Mouse (Mus musculus) CD4-positive helper T cell, adult 2 months (primary cell): Measurements from ENCODE around the gene Trim25.
A peak's percentile ranks its signal among the peaks of the same experiment; 100 is the strongest.
"Not testable (repeated sequence)": the region's sequence is repeated elsewhere in the genome, so short reads cannot be mapped to it uniquely, and the experiment has no call there.

Source experiments
- DNase-seq: peaks from one replicate; pipeline ENCODE4 v3.0.0-alpha.2; 2012; ENCODE audit warnings: low read depth, missing footprints, low spot score

Gene Trim25

DNA sequence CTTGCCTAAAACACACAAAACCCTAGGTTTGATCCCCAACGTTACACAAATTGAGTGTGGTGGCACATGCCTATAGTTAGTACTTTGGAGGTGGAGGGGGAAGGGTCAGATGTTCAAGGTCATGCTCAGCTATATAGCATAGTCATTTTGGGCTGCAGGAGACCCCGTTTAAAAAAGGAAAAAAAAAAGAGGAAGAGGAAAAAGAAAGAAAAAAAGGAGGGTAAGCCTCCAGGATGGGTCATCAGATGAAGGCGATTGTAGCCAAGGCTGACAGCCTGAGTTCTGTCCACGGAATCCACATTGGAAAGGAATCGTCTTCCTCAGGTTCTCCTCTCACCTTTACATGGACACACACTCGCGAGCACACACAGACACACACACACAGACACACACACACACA lies 4.7 kb upstream of the Trim25 start:
- no peak for DNase-seq

DNA sequence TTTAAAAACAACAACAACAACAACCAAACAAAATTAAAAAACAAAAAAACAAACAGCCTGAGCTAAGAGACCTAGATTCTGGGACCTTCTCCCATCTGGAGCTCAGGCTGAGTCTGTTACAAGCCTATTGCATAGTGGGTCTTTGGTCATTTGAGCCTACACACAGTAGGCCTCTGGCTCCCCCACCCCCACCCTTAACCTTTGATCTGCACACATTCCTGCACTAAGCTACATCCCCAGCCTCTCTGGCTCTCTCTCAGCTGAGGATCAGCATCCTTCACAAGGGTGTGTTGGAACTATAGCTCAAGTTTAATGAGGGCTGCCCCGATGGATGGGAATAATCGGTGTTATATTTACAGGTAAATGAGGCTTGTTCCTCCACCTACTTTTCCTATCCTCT lies 3.6 kb upstream of the Trim25 start:
- no peak for DNase-seq

DNA sequence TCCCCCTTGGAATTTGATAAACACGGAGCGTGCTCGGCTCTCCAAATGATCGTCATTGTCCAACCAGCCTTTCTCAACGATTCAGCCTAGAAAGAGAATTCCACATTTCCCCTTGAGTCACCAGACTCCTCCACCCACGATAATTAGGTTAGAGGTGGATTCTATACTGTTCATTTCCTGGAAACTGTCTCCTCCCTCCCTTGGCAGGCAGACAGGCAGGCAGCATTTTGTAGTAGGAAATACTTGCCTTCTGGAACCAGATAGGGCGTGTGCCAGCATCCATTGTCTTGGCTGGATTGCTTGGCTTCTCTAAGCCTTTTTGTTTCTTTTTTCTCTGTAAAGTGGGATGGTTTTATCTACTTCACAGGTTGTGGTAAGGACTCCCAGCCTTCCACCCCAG lies 2.7 kb upstream of the Trim25 start:
- DNase-seq, result no peak

DNA sequence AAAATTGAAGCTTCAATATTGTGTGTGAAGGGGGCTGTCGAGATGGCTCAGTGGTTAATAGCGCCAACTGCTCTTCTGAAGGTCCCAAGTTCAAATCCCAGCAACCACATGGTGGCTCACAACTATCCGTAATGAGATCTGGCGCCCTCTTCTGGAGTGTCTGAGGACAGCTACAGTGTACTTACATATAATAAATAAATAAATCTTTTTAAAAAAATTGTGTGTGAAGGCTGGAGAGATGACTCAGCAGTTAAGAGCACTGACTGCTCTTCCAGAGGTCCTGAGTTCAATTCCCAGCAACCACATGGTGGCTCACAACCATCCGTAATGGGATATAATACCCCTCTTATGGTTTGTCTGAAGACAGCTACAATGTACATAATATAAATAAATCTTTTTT lies 1.8 kb upstream of the Trim25 start:
- DNase-seq, result not testable (repeated sequence)

DNA sequence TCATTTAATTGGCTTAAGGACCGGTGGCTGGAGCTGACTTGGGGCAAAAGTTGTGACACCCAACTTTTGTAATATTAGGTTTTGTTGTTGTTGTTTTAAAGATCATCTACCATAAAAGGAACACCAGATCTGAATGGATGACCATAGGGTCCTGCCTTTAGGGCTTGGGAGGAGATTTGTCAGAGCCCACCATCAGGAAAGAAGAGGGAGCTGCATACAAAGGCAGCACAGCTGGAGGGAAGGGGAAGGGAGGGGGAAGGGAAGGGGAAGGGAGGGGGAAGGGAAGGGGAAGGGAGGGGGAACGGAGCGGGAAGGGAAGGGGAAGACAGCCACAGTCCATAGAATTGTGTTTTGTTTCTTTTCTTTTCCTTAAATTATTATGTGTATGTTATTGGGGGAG lies 770 bp upstream of the Trim25 start:
- DNase-seq, result no peak

DNA sequence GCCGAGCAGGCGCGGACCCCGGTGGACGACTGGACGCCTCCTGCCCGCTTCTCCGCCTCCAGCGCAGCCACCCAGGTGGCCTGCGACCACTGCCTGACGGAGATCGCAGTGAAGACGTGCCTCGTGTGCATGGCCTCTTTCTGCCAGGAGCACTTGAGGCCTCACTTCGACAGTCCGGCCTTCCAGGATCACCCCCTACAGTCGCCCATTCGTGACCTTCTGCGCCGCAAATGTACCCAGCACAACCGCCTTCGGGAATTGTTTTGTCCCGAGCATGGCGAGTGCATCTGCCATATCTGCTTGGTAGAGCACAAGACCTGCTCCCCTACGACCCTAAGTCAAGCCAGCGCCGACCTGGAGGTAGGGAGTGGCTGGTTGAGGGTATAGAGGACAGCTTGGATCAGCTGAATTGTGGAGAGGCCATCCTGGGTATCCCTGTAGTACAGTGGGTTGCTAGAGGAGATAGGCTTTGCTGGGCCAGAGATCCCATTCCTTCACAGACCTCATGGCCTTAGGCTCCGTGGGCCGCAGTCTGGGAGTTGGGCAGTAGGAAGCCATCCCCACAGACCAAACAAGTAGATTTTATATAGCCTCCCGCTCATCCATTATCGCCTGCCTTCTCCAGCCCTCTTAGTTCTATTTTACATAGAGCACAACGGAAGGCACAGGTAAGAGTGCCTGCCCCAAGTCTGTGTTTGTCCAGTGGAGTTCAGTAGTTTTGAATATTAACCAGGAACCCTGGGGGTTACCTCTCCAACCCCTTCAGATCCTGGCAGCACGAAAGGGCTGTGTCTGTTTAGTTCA lies 749 bp downstream of the Trim25 start:
- DNase-seq, result peak; percentile 18

DNA sequence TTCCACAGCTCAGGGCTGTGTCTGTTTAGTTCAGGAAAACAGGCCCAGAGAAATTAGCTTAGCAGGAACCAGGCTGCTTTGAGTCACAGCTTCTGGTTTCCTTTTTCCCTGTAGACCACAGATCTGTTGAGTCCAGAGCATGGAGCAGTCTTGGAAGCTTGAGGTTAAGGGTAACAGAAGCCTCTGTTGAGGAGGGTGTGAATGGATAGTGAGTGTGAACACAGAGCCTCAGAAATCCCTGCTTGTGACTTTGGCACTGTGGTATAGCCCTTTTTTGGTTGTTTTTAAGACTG lies 1.3 kb downstream of the Trim25 start:
- DNase-seq, result peak; percentile 22

DNA sequence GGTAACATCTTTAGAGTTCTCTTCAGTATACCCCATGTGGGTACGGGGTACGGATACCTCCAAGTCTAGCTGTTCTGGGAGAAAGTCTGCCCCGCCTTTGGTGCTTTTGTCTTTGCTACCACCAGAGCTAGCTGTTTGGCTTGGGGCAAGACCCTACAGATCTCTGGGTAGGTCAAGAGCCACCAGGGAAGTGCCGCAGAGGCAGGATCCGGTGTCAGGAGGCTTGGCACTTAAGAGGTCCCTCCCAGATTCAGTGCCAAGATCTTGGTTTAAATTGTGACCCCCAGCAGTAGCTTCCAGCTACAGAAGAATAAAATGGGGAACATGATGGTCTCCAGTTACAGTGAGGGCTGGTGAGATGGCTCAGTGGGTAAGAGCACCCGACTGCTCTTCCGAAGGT lies 2.4 kb downstream of the Trim25 start:
- DNase-seq, result no peak

DNA sequence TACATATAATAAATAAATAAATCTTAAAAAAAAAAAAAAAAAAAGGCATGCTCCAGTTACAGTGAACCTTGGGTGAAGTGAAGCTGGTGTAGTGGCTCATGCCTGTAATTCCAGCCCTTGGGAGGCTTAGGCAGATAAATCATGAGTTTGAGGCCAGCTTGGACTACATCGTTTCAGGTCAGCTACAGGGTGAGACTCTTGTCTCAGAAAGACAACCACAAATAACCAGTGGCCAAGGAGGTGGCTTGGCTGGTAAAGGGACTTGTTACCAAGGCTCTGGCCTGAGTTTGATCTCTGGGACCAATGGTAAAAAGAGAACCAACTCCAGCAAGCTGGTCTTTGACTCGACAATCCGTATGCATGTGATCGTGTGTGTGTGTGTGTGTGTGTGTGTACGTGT lies 2.9 kb downstream of the Trim25 start:
- no peak for DNase-seq

DNA sequence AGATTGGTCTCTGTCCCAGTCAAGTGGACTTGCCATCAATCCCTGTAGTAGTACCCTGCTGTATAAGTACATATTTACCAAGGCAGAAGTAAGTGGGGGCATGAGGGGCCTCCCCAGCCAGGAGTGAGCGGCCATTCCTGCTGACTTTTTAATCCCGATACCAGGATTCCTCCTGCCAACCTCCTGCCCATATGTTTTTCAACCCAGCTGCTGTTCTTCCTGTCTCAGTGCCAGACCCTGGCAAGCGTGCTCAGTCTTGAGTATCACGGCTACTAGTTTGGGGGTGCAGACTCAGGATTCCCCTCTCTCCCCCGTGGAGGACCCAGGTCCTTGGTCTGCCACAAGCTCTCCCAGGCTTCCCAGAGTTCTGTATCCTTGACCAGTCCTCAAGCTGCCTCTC lies 3.4 kb downstream of the Trim25 start:
- DNase-seq, result no peak

DNA sequence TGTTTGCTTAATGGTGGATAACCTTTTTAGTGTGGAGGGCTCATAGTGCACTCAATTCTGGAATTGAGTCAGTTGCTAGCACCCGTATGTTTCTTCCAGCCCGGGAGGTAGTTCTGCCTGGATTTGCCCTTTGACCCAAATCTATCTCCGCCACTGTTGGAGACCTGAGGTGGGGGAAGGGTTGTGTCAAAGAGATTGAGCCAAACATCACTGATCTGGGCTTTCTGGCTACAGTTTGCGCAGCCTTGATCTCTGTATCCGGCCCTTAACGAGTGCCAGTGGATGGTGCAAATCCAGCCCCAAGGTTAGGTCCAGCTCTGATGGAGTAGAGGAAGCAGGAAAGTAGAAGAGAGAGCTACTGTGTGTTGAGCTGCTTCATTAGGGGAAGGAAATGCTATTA lies 3.9 kb downstream of the Trim25 start:
- DNase-seq, result no peak

DNA sequence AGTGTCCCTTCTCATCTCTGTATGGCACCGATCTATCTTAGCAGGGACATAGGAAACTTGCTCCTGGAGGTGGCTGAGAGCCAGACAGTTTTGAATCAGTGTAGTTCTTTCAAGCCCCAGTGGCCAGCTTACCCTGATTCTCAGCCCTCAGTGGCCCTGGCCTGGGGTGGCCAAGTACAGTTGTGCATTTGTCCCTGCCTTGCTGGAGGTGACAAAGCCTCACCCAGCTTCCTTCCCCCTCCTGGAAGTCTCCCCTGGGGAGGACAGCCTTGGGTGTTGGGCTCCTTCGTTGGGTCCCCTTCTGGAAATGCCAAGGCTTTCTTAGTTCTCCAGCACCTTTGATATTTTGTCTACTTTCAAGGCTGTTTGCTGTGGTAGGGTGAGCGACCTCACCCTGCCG lies 4.5 kb downstream of the Trim25 start:
- DNase-seq, result no peak

DNA sequence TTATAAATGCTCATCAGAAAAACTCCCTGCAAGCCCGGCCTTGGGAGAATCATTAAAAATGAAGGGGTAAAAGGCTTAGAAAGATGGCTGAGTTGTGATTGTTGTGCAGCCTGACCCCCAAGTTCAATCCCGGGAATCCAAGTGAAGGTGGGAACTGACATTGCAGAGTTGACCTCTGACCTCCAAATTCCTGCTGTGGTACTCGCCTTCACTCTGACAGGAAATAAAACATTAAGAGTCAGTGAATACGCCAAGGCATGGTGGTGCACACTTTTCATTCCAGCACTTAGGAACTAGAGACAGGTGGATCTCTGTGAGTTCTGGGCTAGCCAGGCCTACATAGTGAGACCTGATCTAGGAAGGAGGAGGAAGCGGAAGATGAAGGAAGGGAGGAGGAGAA lies 6.3 kb downstream of the Trim25 start:
- no peak for DNase-seq

DNA sequence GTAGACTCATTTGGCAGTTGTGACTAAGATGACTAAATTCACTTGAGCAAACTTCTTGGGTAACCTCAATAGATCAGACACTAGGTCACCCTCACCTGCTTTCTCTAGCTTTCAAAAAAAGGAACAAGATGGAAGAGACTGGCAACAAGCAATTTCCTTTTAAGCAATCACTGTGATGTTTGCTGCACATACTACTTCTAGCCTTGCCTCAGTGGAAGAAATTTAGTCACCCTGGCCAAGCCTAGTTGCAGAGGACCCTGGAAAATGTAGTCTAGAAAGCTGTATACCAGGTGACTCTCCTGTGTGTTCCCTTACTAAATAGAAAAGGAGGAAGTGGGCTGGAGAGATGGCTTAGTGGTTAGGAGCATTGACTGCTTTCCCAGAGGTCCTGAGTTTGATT lies 7.2 kb downstream of the Trim25 start:
- DNase-seq, result no peak

DNA sequence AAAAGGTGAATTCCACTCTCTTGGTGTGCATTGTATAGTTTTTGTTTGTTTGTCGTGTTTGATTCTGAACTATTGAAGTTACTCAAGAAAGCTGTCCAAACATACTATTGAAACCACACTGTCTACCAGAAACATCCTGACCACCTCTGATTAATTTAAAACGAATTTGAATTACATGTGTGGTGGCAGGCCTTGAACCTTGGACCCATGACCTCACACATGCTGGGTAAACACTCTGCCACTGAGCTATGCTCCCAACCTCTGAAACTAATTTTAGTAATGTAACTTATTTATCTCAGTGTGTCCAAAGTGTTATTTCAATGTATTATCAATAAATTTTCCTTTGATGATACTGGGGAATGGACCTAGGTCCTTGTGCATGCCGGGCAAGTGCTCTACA lies 8.4 kb downstream of the Trim25 start:
- DNase-seq, result no peak

DNA sequence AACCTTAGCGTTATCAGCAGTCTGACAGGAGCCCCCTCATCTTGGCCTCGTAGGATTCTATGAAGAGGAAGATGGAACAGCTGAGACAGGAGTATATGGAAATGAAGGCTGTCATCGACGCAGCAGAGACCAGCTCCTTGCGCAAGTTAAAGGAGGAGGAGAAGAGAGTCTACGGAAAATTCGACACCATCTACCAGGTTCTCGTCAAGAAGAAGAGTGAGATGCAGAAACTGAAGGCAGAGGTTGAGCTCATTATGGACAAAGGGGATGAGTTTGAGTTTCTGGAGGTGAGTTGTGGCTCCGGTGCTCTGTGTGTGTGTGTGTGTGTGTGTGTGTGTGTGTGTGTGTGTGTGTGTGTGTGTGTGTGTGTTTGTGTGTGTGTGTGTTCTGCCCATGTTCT lies 9.9 kb downstream of the Trim25 start:
- no peak for DNase-seq

DNA sequence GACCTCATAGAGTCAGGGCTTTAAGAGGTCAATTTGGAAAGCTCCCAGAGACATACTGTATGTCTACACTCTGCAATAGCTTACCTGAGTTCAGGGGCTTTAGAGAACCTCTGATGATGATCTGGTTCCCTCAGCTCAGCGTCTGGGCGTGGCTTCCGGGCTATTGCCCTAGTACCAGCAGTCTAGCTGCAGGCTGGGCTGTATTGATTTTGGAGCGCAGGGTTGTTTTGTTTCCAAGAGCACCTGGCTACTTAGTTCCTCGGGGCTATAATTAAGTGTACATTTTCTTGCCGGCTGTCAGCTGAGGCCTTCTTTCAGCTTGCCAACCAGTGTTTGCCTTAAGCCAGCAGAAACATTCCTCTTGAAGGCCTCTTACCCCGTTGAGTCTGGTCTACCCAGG lies 10.3 kb downstream of the Trim25 start:
- no peak for DNase-seq

DNA sequence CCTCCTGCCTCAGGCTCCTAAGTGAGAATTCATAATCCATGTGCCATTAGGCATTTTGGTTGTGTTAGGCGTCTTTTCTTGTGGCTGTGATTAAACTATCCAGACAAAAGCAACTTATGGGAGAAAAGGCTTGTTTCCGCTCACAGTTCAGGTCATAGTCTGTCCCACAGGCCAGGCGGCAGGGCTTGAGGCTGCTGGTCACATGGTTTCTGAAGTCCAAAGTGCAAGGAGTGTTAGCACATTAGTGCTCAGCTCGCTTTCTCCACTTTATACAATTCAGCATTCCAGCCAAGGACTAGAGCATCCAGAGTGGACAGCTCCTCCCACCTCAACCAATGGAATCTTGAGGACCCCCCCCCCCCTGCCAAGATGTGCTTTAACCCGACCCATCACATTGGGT lies 13.1 kb downstream of the Trim25 start:
- DNase-seq, result no peak

DNA sequence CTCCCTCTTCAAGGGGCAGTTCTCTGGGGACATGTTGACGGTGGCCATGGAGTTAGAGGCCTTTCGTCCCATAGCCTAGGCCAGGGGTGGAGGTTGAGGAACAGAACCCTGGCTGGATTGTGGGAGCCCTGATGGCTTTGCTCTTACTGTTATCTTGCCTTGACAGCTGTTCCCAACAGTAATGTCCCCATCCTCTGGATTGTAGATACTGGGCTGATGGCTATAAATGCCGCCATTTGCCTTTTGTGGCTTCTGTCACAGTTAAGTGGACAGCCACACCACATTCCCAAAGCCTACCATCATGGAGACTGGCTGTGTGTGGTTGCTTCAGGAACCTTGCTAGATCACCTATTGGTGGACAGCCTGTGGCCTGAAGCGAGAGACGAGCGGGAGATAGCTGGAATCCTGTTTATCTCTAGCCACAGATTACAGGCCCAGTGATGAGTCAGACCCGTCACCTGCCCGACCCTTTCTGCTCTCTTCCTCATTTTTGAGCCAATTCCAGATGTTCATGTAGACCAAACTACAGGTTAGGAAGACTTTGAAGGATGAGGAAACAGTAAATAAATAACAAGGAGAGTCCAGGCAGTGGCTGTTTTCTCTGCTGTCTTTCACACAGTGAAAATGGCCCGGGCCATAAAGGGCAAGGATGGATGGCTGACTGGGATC lies 18.5 kb downstream of the Trim25 start:
- DNase-seq, result no peak

DNA sequence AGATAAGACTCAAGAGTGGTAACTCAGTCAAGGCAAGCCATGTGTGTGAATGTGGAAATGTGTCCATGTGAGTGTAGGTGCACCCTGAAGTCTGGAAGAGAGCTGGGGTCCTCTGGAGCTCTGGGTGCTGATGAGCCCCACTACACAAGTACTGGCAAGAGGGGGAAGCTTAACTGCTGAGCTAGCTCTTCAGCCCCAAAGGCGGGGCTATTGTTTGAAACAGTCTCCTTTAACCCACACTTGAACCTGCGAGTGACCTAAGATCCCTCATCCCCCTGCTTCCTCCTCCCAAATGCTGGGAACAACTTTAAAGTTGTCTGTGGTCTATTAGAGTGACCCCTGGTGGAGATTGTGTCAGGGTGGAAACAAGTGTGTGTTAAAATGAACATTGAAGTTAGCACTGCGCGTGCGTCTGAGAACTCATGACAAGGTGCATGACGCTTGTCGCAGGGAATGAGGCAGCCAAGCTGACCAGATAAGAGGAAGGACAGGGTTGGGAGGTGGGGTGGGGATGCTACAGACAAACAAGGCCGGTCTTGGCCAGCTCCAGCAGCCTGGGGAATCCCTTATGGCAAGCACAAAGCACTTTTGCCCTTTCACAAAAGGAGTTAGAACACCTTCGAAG lies 21.6 kb downstream of the Trim25 start:
- DNase-seq, result no peak

DNA sequence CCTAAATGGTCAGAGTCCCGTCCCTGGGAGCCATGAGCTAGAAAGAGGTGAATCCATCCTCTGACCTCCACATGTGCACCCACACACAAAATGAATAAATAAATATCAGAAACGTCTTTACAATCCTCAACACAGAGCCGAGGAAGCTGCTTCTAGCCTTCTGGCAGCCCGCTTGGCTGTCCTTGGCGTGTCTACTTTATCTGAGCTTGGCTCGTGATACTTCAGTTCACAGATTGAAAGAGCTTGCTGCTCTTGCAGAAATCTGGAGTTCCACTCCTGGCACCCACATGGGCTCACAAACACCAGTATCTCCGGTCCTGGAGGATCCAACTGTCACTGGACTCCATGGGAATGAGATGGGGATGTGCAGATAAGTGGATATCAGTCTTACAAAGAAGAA lies 22.5 kb downstream of the Trim25 start:
- no peak for DNase-seq

DNA sequence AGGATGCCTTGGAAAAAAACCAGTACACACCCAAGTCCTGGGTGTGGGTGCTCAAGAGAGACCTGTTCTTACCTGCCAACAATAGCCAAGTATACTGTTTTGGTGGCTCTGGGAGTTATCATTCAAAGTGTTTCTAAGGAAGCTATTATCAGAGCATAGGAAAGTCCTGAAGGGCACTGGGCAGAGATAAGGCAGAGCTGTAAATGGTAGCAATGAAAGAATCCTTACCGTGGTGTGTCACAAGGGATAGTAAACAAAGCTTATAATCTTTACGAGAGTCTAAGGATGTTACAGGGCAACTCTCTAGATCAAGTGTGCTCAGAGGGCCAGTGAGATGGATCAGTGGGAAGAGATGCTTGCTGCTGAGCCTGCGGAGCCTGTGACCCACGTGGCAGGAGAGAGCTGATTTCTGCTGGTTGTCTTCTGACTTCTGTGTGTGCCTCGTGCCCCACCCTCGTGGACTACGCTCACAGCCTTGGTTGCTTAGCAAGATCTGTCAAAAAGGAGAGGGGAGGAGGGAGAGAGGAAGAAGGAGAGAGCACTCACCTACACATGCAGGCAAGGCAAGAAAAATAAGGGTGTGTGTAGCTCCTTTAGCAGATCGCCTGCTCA lies 23.1 kb downstream of the Trim25 start:
- peak; percentile 50 for DNase-seq

DNA sequence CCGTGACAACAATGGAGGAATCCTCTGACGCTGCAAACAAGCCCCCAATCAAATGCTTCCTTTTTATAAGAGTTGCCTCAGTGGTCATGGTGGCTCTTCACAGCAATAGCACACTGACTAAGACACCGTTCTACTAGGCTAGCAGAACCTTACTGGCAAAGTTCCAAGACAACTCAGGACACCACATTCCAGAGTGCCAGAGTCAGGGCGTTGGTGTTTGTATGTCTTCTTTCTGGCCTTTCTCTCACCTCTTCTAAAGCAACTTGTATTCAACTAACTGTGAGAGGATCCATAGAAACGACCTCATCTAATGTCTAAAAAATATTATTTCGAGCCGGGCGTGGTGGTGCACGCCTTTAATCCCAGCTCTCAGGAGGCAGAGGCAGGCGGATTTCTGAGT lies 24.3 kb downstream of the Trim25 start:
- DNase-seq, result no peak
